Comparison of ENCODE assay signal across 15 mouse cellular contexts in the genomic region with DNA sequence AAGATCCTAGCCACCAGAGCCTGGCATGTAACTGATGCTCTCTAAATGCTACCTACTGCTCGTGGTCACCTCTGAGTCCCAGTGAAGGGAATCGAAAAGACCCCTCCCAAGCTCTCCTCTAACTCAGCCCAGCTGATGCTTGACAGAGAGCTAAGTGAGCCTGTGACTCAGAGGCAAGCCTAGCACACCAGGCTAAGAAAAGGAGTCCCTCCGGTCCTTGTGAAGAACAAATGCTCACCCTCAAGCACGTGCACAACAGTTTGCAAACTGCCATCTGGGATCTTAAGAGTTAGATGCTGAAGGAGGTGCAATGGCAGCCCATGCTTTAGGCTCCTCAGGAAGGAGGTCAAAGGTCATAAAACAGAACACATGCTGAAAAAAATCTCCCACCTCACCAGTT.
"Had no signal": no experiment of that assay in that cellular context is flagged by ENCODE, and none has a peak within 500 bp of the region (broad histone marks: within the 10 kb centered on the region; RNA-seq: fewer than 3 reads in every experiment).

No protein-coding gene starts in this region.

- H3K27me3 ChIP-seq: liver, embryonic 13.5 days; lung, embryonic 15.5 days; neural tube, embryonic 15.5 days had no signal

- DNase-seq: kidney, postnatal 10 days; kidney, postnatal 4 days; liver; liver, embryonic 13.5 days; liver, postnatal 0 days; lung, postnatal 14 days; midbrain, embryonic 14.5 days; right cerebral cortex, adult 18-20 months; right cerebral cortex, postnatal 25 days; thymus, postnatal 4 days had no signal

- ATAC-seq: liver, postnatal 0 days had no signal

- H3K4me3 ChIP-seq: layer of hippocampus, adult 2 months; liver, embryonic 13.5 days; lung, embryonic 15.5 days; myocyte; neural tube, embryonic 15.5 days had no signal

- H3K9me3 ChIP-seq: liver, embryonic 13.5 days; lung, embryonic 15.5 days; neural tube, embryonic 15.5 days had no signal

- H3K4me2 ChIP-seq: liver, embryonic 13.5 days; lung, embryonic 15.5 days; neural tube, embryonic 15.5 days had no signal

- H3K27ac ChIP-seq: layer of hippocampus, adult 2 months; liver, embryonic 13.5 days; lung, embryonic 15.5 days; macrophage; neural tube, embryonic 15.5 days had no signal

- H3K9ac ChIP-seq: liver, embryonic 13.5 days; liver, postnatal 0 days; lung, embryonic 15.5 days; neural tube, embryonic 15.5 days had no signal

- H3K36me3 ChIP-seq: liver, embryonic 13.5 days; lung, embryonic 15.5 days had no signal

- H3K4me1 ChIP-seq: liver, embryonic 13.5 days had no signal
